Mouse (Mus musculus) embryonic fibroblast, embryonic 13.5 days (primary cell): ENCODE data around the gene Prmt2. TPM values are rescaled to one million over a fixed set of nuclear protein-coding genes. Genes with fewer than 3 reads are reported as not detected.

Experiments
- H3K27ac ChIP-seq: 2 replicates; pipeline ENCODE4 v1.5.1; 2012; ENCODE audit warnings: low read length, control low read depth, inconsistent platforms; ENCODE audit not compliant: insufficient read depth
- H3K4me1 ChIP-seq: 2 replicates; pipeline ENCODE4 v1.6.1; 2011; ENCODE audit warnings: low read length; ENCODE audit not compliant: control insufficient read depth, insufficient read depth
- H3K4me3 ChIP-seq: 2 replicates; pipeline ENCODE4 v1.5.1; 2011; ENCODE audit warnings: mild to moderate bottlenecking, control low read depth, low read length; ENCODE audit not compliant: insufficient read depth
- CTCF ChIP-seq: IDR thresholded peaks from 2 replicates; pipeline ENCODE4 v1.5.1; 2011; ENCODE audit warnings: mild to moderate bottlenecking, control low read depth, low read length, moderate library complexity, borderline replicate concordance; ENCODE audit not compliant: insufficient read depth
- POLR2A ChIP-seq: IDR thresholded peaks from 2 replicates; pipeline ENCODE4 v1.6.1; 2011; ENCODE audit warnings: low read depth, mild to moderate bottlenecking, control low read depth, low read length, moderate library complexity
- polyA plus RNA-seq: library from polyadenylated mRNA; stranded (reverse); fragments of >200 nt; gene quantifications from 2 replicates; pipeline ENCODE4 v1.2.4, GENCODE M21; 2011; ENCODE audit warnings: low read depth; ENCODE audit not compliant: missing spikeins, insufficient read length

Prmt2 gene
- polyA plus RNA-seq, 1 experiment = 32.2 TPM

DNA sequence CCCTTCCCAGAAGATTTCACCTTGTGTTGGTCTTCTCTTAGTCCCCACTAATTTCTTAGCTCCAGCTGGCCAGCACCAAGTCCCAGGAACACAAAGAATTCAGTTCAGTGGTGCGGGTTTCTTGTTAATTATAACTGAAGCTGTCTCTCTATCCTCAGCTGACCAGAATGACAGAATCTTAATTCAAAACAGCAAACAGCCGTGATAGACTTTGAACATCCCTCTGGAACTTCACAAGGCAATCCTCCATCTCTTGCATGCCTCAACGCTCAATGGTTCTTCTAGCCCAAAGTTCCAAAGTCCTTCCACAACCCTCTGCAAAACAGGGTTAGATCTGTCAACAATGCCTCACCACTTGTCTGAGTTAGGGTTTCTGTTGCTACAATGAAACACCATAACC, 36.2 kb downstream of the Prmt2 start:
- Histone ChIP-seq H3K27ac (no peak overlapping the region), H3K4me1 (no peaks in the 10 kb centered on the region), H3K4me3 (no peak overlapping the region)
- no peak for TF ChIP-seq CTCF
- no peak for TF ChIP-seq POLR2A

DNA sequence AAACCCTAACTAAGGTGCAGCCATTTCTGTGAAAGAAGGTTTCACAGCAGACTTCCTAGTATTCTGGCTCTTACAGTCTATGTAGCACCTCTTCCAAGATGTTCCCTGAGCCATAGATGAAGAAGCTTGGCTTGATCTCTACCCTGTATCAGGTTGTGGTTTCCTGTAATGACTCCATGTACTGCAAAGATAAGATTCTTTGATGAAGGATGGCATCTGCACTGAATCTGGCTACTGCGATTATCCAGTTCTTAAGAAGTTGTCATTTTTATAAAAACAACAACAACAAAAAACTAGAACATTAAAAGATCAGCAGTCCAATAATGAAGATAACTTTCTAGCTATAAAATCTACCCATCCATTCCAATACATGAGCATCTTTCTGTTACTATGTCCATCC, 49.7 kb downstream of the Prmt2 start:
- Histone ChIP-seq H3K27ac (no peak overlapping the region), H3K4me3 (no peak overlapping the region), H3K4me1 (no peaks in the 10 kb centered on the region)
- TF ChIP-seq POLR2A (no peak), CTCF (no peak)

DNA sequence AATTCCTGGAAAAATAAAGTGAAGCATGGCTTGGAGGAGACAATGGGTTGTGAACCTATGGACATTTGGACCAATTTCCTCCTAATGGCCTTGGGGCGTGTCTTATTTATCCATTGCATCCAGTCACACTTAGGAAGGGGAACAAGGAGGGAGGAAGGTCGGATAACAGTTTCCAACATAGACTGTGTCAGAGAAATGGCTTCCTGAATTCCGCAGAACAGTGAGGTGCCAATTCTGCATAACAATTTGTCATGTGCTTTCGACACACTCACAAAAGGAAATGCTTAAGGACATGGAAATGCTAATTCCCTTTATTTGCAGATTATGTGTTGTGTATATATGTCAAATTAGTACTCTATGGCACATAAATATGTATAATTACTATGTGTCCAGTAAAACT, 52.4 kb downstream of the Prmt2 start:
- Histone ChIP-seq H3K4me3 (no peak overlapping the region), H3K4me1 (no peaks in the 10 kb centered on the region), H3K27ac (no peak overlapping the region)
- TF ChIP-seq POLR2A (no peak), CTCF (no peak)

DNA sequence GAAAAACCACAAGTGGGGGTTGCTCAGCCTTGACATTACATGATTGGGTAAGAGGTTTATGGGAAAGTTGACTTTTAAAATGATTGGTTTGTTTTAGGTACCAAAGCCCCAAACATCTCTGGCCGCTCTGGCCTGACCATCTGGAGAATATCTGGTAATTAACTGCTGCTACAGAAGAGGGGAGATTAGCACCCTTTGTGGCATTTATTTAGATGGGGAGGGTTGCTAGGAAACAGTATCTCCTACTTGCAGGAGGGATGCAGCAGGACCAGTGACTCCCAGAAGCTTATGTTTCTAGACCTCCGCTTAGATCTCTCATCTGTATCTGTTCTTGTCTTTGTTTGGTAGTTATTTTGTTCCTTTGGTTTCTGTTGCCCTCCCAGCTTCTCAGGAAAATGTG, 62.8 kb downstream of the Prmt2 start:
- no peak overlapping the region for H3K4me3 ChIP-seq
- no peaks in the 10 kb centered on the region for H3K4me1 ChIP-seq
- H3K27ac ChIP-seq = no peak overlapping the region
- no peak for TF ChIP-seq CTCF
- TF ChIP-seq POLR2A = no peak

DNA sequence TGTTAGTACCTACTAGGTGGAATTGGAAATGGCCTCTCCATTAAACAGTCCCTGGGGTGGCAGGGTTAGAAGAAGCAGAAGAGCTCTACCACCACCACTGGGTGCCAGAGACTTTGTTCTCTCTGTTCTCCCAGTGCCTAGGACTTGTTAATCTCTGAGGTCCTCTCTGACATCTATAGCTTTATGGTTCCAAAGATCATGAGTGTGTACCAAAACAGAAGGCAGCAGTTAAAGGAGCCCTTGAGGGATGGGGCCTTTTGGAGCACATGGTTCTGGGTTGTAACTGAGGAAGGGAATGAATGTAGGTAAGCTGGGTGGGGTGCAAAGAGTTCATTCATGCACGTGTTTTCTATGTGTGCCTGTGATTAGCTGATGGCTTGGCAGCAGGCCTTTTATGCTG, 79.7 kb downstream of the Prmt2 start:
- H3K4me3 ChIP-seq = no peak overlapping the region
- no peaks in the 10 kb centered on the region for H3K4me1 ChIP-seq
- no peak for TF ChIP-seq CTCF
- no peak for TF ChIP-seq POLR2A

DNA sequence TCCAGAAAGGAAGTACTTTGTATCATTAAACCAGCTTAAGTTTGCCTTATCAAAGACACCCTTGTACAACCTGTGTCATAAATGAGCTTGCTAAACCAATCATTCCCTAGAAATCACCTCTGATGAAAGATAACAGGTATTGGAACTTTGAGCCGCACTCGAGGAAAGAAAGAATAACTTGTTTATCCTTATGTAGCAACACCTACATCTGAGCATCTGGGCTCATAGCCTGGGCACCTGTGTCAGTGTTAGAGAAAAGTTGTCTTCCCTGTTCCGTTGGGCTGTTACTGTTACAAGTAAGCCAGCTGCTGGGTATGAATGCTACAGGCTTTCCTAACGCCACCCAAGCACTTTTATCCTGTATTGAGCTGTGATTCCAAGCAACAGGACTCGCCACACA, 80.1 kb downstream of the Prmt2 start:
- no peak overlapping the region for H3K27ac ChIP-seq
- TF ChIP-seq CTCF (no peak), POLR2A (no peak)
- no peak overlapping the region for H3K4me3 ChIP-seq
- no peaks in the 10 kb centered on the region for H3K4me1 ChIP-seq

More for the DNA sequence above, 79.7 kb downstream of the Prmt2 start:
- H3K27ac ChIP-seq = no peak overlapping the region

Other genes with a start within 250 kb of the Prmt2 start
- gene Zfp280b, start 205.2 kb downstream of the Prmt2 start, polyA plus RNA-seq = 13.4 and 13.8 TPM in 2 replicates
- not detected in 2 replicates for gene Slc5a4b, start 126.9 kb downstream of the Prmt2 start, polyA plus RNA-seq
- not detected in 2 replicates for gene Slc5a4a, start 90.4 kb downstream of the Prmt2 start, polyA plus RNA-seq
- gene S100b, start 16.0 kb upstream of the Prmt2 start, polyA plus RNA-seq = 0.35 TPM in 1 of 2 replicates, not detected in the other
- 28.2 and 30.9 TPM in 2 replicates for gene Dip2a, start 107.4 kb upstream of the Prmt2 start, polyA plus RNA-seq
- 10.1 and 16.2 TPM in 2 replicates for gene AC141477.1, start 202.6 kb upstream of the Prmt2 start, polyA plus RNA-seq
- 13.0 and 15.5 TPM in 2 replicates for gene Pcnt, start 204.9 kb upstream of the Prmt2 start, polyA plus RNA-seq
- not detected in 2 replicates for gene 2610028H24Rik, start 211.2 kb upstream of the Prmt2 start, polyA plus RNA-seq
- 35.0 and 35.4 TPM in 2 replicates for gene Mcm3ap, start 231.1 kb upstream of the Prmt2 start, polyA plus RNA-seq
- gene Ybey, start 231.2 kb upstream of the Prmt2 start, polyA plus RNA-seq = 1.9 and 2.4 TPM in 2 replicates